Mouse (Mus musculus): ENCODE data around the gene Spock1. TPM values are rescaled to one million over a fixed set of nuclear protein-coding genes. Genes with fewer than 3 reads are reported as not detected.

Spock1 gene
- polyA plus RNA-seq, 1 experiment from 2014 or later: 2.1 TPM

DNA sequence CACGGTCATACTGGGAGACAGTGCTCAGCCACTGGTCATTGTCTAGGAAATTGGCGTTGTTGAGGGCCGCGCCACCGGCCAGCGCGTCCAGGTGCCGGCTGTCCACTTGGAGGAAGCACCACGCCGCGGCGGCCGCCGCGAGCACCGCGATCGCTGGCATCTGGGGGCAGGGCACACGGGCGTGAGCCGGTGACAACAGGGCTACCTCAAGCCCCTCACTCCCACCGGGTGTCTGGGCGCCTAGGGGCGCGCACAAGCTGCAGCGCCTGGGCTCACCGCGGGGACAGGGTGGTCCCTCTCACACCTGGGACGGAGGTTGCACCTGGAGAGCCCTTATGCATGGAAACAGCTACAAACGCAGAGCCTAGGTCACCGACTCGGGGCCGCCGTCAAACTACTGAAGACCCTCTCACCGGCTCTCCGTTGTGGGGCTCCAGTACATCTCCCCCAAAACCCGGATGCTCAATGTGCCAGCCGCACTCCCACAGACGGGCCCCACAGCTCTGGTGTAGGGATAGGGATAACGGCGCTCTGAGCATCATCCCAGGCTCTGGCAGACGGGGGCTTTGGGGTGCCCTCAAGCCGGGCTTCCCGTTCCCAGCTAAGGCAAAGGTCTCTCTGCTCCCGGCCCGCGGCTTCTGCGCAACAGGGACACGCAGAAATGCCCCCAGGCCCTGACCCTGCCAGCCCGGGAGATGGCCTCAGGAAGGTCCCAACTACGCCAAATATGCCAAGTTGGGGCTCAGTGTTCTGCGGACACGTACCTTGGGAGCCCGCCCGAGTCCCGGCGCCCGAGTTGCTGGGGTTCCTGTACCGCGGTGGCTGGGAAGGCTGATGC lies 485 bp downstream of the Spock1 start:
- no peaks in the 10 kb centered on the region for H3K36me3 ChIP-seq
- H3K27me3 ChIP-seq (ENCODE audit: insufficient read depth, poor library complexity, severe bottlenecking): peaks cover 66% of the 10 kb centered on the region
- DNase-seq (ENCODE audit: low spot score): no peak
- peaks cover 4% of the 10 kb centered on the region for H3K9me3 ChIP-seq
- WGBS: 6% methylated on average over 60 of the region's 60 CpGs
- peak overlapping the region; percentile 58 for H3K4me3 ChIP-seq
- H3K4me1 ChIP-seq: peaks cover 8% of the 10 kb centered on the region
- no peak overlapping the region for H3K27ac ChIP-seq

DNA sequence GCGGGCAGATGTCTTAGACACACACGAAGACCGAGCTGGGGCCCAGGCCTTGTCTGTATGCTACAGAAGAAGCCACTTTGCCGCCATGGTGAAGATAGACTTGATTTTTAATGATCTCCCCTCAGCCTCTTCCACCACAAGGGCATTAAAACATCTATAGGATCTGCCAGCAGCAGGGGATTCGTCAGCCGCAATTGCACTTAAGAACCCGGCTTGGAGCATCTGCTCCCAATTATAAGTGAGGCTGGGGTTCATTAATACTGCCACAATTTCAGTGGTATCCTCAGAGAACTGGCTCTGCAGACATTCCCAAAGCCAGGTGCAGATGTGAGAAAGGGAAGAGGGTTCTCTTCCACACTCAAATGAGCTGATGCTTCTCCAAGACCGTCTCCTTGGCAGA lies 13.5 kb downstream of the Spock1 start:
- Histone ChIP-seq H3K4me1 (peaks cover 8% of the 10 kb centered on the region; the same call in 1 of the 2 replicates), H3K9me3 (no peaks in the 10 kb centered on the region), H3K27ac (no peak overlapping the region), H3K4me3 (no peak overlapping the region), H3K36me3 (no peaks in the 10 kb centered on the region), H3K27me3 (ENCODE audit: insufficient read depth, poor library complexity, severe bottlenecking) (peaks cover 63% of the 10 kb centered on the region)
- 78% methylated on average over 8 of the region's 8 CpGs for WGBS
- no peak for DNase-seq (ENCODE audit: low spot score)

DNA sequence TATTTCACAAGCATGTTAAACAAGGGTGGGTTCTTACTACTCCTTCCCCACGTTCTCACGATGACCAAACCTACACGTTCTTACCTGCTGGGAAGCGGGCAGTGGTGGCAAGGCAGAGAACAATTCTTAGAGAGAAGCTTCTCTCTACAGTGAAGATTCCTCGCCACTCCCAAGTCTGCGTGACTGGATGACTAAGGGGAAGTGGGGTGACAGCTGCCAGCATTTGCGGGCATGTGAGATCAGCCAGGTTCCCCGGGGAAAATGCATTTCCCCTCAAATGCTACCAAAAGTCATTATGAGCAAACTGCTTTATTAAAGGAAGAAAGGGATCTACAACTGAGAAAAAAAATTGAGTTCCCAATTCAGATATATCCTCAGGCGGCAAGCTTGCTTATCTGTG lies 18.4 kb downstream of the Spock1 start:
- Histone ChIP-seq H3K27me3 (ENCODE audit: insufficient read depth, poor library complexity, severe bottlenecking) (peaks cover 76% of the 10 kb centered on the region), H3K27ac (no peak overlapping the region), H3K9me3 (no peaks in the 10 kb centered on the region), H3K4me3 (peak overlapping the region; percentile 15; the same call in 1 of the 2 replicates), H3K4me1 (peaks cover 17% of the 10 kb centered on the region; the same call in 1 of the 2 replicates), H3K36me3 (no peaks in the 10 kb centered on the region)
- WGBS: 46% methylated on average over 9 of the region's 9 CpGs
- DNase-seq (ENCODE audit: low spot score): no peak

DNA sequence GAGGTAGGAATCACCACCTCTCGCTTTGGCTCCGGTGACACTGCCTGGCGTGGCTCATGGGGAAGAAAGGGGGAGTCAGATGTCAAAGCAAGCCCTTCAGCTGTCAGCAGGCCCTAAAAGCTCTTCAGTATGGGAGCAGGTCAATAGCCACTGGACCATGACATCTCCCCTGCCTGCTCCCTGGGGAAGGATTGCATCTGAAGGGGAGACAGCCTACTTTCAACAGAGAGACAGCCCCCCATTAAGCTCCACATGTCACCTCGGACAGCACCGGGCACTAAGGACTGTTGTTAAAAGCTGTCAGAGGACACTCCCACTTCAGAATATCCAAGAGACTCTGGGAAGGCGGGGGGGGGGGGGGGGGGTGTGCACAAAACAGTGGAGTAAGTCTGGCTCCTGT lies 19.1 kb downstream of the Spock1 start:
- WGBS: 8% methylated on average over 6 of the region's 6 CpGs
- peaks cover 17% of the 10 kb centered on the region; the same call in 1 of the 2 replicates for H3K4me1 ChIP-seq

DNA sequence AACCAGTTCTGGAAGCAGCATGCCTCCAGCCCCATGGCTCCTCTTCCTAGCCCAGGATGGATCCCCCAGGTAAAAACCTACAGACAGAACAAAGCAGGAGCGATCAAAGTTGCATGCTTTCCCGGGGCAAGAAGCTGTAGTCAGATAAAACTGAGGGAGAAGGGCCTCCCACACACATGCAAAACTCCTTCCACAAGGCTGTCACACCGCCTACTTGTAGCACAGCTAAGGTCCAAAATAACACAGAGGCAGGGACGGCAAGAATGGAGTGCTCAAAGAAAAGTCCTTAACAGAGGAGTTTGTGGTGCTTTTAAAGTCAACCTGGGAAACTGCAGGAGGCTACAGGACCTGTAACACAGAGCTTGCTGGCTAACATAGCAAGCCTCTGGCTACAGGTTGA lies 28.3 kb downstream of the Spock1 start:
- no peak for DNase-seq (ENCODE audit: low spot score)
- H3K27me3 ChIP-seq (ENCODE audit: insufficient read depth, poor library complexity, severe bottlenecking): peaks cover 79% of the 10 kb centered on the region
- no peak overlapping the region for H3K27ac ChIP-seq
- H3K4me3 ChIP-seq: no peak overlapping the region
- 39% methylated on average over 4 of the region's 4 CpGs for WGBS
- peaks cover 8% of the 10 kb centered on the region; the same call in 1 of the 2 replicates for H3K4me1 ChIP-seq
- no peaks in the 10 kb centered on the region for H3K9me3 ChIP-seq
- no peaks in the 10 kb centered on the region for H3K36me3 ChIP-seq

More for the DNA sequence above, 19.1 kb downstream of the Spock1 start:
- peak; percentile 85 for DNase-seq (ENCODE audit: low spot score)
- Histone ChIP-seq H3K27ac (no peak overlapping the region), H3K4me3 (no peak overlapping the region), H3K9me3 (no peaks in the 10 kb centered on the region), H3K27me3 (ENCODE audit: insufficient read depth, poor library complexity, severe bottlenecking) (peaks cover 76% of the 10 kb centered on the region), H3K36me3 (no peaks in the 10 kb centered on the region)

DNA sequence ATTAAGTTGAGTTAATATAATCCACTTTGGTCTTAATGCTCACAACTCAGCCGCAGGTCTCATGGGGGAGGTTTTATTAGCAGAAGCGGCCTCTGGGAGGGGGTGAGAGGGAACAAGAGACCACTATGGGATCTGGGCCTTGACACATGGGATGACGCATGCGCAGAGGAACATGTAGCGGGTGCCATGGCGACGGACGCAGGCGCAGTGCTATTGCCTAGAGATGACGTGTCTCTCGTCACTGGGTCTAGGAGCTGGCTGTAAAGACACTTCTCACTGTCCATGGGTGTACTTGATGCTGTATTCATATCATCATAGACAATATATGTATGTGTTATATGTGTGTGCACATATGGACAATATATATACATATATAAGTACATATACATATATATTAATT lies 29.3 kb downstream of the Spock1 start:
- Histone ChIP-seq H3K27ac (no peak overlapping the region), H3K36me3 (no peaks in the 10 kb centered on the region), H3K9me3 (no peaks in the 10 kb centered on the region), H3K4me1 (peaks cover 8% of the 10 kb centered on the region; the same call in 1 of the 2 replicates), H3K4me3 (no peak overlapping the region), H3K27me3 (ENCODE audit: insufficient read depth, poor library complexity, severe bottlenecking) (peaks cover 70% of the 10 kb centered on the region)
- DNase-seq (ENCODE audit: low spot score): no peak
- 93% methylated on average over 11 of the region's 11 CpGs for WGBS

DNA sequence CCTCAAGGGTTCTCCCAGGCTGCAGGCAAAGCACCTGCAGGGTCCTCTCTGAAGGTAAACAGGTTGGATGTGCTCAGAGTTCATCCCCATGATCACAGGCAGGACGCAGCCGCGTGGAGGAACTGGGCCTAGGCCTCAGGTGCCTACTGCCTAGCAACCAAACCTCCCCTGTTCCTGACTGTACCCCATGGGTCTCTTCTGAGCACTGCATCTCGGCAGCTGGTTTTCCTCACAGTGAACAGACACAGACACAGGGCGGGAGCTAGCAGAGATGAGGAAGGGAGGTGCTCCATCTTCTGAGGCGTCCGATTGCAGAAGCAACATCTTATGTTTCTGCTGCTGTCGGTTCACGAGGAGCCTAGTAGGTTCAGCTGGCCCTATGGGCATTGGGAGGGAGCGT lies 30.4 kb downstream of the Spock1 start:
- Histone ChIP-seq H3K27ac (no peak overlapping the region), H3K4me1 (peaks cover 6% of the 10 kb centered on the region; the same call in 1 of the 2 replicates), H3K9me3 (no peaks in the 10 kb centered on the region), H3K4me3 (no peak overlapping the region), H3K36me3 (no peaks in the 10 kb centered on the region), H3K27me3 (ENCODE audit: insufficient read depth, poor library complexity, severe bottlenecking) (peaks cover 72% of the 10 kb centered on the region)
- DNase-seq (ENCODE audit: low spot score): no peak
- 71% methylated on average over 10 of the region's 10 CpGs for WGBS

DNA sequence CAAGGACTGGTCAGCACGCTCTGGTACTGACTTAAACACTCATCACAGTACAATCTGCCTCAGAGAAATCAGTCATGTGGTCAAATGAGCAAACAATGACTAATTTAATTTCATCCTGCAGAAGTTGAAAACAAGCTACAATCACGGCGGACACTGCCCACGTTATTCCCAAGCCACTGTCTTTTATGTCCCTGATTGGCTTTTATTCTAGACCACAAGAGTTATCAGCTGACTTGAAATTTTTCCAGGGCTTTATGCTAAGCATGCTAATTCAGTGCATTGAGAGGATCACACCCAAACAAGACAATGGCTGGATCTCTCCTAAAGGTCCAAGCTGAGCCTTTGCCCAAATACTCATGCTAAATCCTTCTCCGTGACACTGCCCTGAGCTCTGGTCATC lies 31.2 kb downstream of the Spock1 start:
- no peak overlapping the region for H3K4me3 ChIP-seq
- H3K4me1 ChIP-seq: no peaks in the 10 kb centered on the region
- DNase-seq (ENCODE audit: low spot score): no peak
- WGBS: 87% methylated on average over 5 of the region's 5 CpGs
- no peak overlapping the region for H3K27ac ChIP-seq
- H3K27me3 ChIP-seq (ENCODE audit: insufficient read depth, poor library complexity, severe bottlenecking): peaks cover 67% of the 10 kb centered on the region
- no peaks in the 10 kb centered on the region for H3K36me3 ChIP-seq
- H3K9me3 ChIP-seq: no peaks in the 10 kb centered on the region

DNA sequence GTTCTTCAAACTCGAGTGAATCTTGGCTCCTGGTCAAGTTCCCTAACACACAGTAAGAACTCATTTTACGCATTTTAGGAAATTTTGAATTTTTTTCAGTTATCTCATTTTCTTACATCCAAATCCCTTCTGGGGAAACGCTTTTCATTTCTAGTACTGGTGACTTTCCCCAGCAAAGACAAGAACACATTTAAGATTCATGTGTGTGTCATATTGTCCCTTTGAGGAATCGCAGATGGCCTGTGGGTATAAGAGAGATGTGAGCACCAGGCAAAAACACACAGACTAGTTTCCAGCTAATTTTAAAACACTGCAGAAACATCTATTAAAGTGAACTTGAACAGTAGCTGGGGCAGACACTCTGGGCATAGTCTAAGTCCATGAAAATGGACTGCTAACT lies 38.1 kb downstream of the Spock1 start:
- Histone ChIP-seq H3K9me3 (no peaks in the 10 kb centered on the region), H3K36me3 (no peaks in the 10 kb centered on the region), H3K4me3 (no peak overlapping the region), H3K27me3 (ENCODE audit: insufficient read depth, poor library complexity, severe bottlenecking) (peaks cover 22% of the 10 kb centered on the region; the same call in 1 of the 2 replicates), H3K27ac (no peak overlapping the region), H3K4me1 (no peaks in the 10 kb centered on the region)
- 78% methylated on average over 4 of the region's 4 CpGs for WGBS
- no peak for DNase-seq (ENCODE audit: low spot score)

DNA sequence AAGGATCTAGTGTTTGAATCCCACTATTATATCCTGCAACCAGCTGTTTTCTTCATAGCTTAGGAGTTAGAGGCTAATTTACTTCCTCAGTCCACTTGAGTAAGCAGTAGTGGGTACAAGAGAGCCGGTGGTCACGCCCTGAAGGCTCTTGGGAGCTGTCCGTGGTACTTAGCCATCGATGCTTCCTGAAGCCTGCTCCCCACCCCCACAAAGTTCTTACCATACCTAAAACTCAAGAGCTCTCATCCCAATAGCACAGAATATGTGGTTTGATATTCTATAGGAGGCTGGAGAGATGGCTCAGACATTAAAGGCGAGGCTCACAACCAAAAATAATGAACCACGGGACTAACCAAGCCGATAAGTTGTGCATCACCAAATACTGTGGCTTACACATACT lies 40.5 kb downstream of the Spock1 start:
- Histone ChIP-seq H3K27ac (no peak overlapping the region), H3K36me3 (no peaks in the 10 kb centered on the region), H3K4me1 (no peaks in the 10 kb centered on the region), H3K4me3 (no peak overlapping the region), H3K27me3 (ENCODE audit: insufficient read depth, poor library complexity, severe bottlenecking) (peaks cover 11% of the 10 kb centered on the region; the same call in 1 of the 2 replicates), H3K9me3 (no peaks in the 10 kb centered on the region)
- WGBS: 52% methylated on average over 7 of the region's 7 CpGs
- no peak for DNase-seq (ENCODE audit: low spot score)

DNA sequence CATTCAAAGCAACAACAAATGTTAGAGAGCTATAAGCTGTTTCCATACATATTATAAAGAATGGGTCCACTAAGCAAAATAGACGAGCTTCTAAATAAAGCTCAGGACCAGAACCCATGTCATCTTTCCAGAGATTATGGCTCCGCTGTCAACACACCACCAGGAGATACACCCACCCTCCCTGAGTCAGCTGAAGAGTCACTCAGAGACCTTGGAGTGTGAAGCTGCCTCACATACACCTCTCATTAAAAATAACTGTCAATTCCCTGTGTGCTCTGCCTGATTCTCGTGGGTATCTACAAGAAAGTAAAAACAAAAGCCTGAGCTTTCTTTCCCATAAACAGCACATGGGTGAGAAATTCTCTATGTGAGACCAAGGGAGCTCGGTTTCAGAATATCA lies 43.1 kb downstream of the Spock1 start:
- Histone ChIP-seq H3K4me3 (no peak overlapping the region), H3K36me3 (no peaks in the 10 kb centered on the region), H3K9me3 (no peaks in the 10 kb centered on the region), H3K27me3 (ENCODE audit: insufficient read depth, poor library complexity, severe bottlenecking) (no peaks in the 10 kb centered on the region), H3K4me1 (no peaks in the 10 kb centered on the region), H3K27ac (no peak overlapping the region)
- no peak for DNase-seq (ENCODE audit: low spot score)
- 71% methylated on average over 4 of the region's 4 CpGs for WGBS

DNA sequence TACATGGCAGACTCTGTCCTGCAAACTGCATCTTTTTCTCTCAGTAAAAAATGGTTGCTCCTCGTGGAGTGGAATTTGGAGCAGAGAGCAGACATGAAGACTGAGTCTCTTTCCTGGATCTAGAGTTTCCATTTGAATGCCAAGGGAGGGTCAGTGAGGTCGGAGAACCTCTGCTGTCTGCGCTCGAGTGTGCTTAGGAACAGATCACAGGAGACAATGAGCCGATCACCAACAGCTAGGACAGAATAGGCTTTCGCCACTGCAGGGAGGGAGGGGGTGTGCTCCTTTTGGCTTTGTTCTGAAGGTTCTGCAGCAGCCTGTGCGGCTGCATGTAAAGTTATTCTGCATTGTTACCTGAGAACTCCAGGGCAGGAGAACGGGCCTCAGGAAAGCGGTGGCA lies 49.6 kb downstream of the Spock1 start:
- Histone ChIP-seq H3K27me3 (ENCODE audit: insufficient read depth, poor library complexity, severe bottlenecking) (peaks cover 11% of the 10 kb centered on the region), H3K27ac (no peak overlapping the region), H3K4me3 (no peak overlapping the region), H3K36me3 (no peaks in the 10 kb centered on the region), H3K9me3 (no peaks in the 10 kb centered on the region), H3K4me1 (peaks cover 4% of the 10 kb centered on the region; the same call in 1 of the 2 replicates)
- DNase-seq (ENCODE audit: low spot score): no peak
- 69% methylated on average over 9 of the region's 9 CpGs for WGBS

DNA sequence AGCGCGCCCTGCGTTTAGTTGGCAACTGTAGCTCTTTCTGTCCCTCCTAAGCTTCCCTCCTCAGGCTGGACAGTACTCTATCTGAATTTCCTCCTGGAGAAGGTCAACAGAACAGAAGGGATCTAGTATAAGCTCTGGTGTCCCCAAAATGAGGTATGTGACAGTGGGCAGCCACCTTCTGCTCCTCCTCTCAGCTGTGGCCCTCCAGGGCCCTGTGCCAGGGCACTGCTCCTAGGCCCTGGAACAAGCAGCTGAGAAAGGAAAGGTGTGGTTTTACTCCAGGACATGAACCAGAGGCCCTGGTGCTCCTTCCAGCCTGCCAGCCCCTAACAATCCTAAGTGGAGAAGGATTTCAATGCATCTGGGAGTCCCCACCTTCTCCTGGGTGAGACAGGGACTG lies 51.1 kb downstream of the Spock1 start:
- peak; percentile 39 for DNase-seq (ENCODE audit: low spot score)
- Histone ChIP-seq H3K36me3 (no peaks in the 10 kb centered on the region), H3K27ac (no peak overlapping the region), H3K4me1 (peaks cover 4% of the 10 kb centered on the region; the same call in 1 of the 2 replicates), H3K27me3 (ENCODE audit: insufficient read depth, poor library complexity, severe bottlenecking) (peaks cover 16% of the 10 kb centered on the region), H3K4me3 (no peak overlapping the region), H3K9me3 (no peaks in the 10 kb centered on the region)
- 94% methylated on average over 3 of the region's 3 CpGs for WGBS

Measured in heart, embryonic 10.5 days (tissue).